Mouse (Mus musculus) macrophage (primary cell): ENCODE data around the gene Nudt1. TPM values are rescaled to one million over a fixed set of nuclear protein-coding genes. Genes with fewer than 3 reads are reported as not detected.

Source experiments
- H3K27ac ChIP-seq: fragments of 350-480 bp; formaldehyde crosslinking; 2 replicates; pipeline ENCODE4 v1.9.0; 2021
- H3K36me3 ChIP-seq: fragments of 350-480 bp; formaldehyde crosslinking; 2 replicates; pipeline ENCODE4 v1.9.0; 2021; ENCODE audit errors: inconsistent target
- H3K4me3 ChIP-seq: fragments of 350-480 bp; formaldehyde crosslinking; 2 replicates; pipeline ENCODE4 v1.9.0; 2021; ENCODE audit errors: inconsistent target
- H3K79me2 ChIP-seq: fragments of 350-480 bp; formaldehyde crosslinking; 2 replicates; pipeline ENCODE4 v1.9.0; 2021; ENCODE audit errors: inconsistent target
- WGBS: methylation state at CpG from one replicate; pipeline ENCODE4 v1.1.7; 2026; ENCODE audit warnings: inconsistent platforms; ENCODE audit not compliant: missing documents; 5-methylcytosine and 5-hydroxymethylcytosine counted together
- polyA plus RNA-seq: library from polyadenylated mRNA; stranded (reverse); fragments of 250-400 nt; gene quantifications from 3 replicates; pipeline ENCODE4 v1.2.4, GENCODE M21; 2018; ENCODE audit warnings: inconsistent platforms
- total RNA-seq, 78 experiments: library from RNA; depleted of rRNA; stranded (reverse); fragments of 250-400 nt; gene quantifications; 1 replicate in 9 of 78; 2 replicates in 24 of 78; 3 replicates in 43 of 78; 4 replicates in 2 of 78; pipeline ENCODE4 v1.2.4; 2018; ENCODE audit warnings: inconsistent platforms in 56 of 78

Nudt1 gene
- 10 to 100 TPM in 2 of 26 experiments, 1 to 10 TPM in 18, not detected in 6; 1.1 to 16.3 (median 5.5) TPM for total RNA-seq (2018; cell fraction: chromatin; rRNA removed)
- total RNA-seq (2018; cell fraction: cytosol; rRNA removed), result 10 to 100 TPM in 9 of 26 experiments, 1 to 10 TPM in 17; 3.7 to 18.7 (median 7.4) TPM
- total RNA-seq (2018; cell fraction: nucleus; rRNA removed), result 10 to 100 TPM in 2 of 26 experiments, 1 to 10 TPM in 23, under 1 TPM in 1; 0.69 to 15.1 (median 4.1) TPM
- 4.4 to 8.5 TPM (median 5.7 TPM) in 3 replicates for polyA plus RNA-seq

- H3K79me2 ChIP-seq, result peaks cover 70% of the 10 kb centered on the region
- H3K4me3 ChIP-seq, result peak within 1 kb of the TSS; percentile 87
- WGBS, result under 1% methylated on average over 51 of the region's 60 CpGs
- H3K27ac ChIP-seq, result peak within 1 kb of the TSS; percentile 80
- H3K36me3 ChIP-seq, result no peaks in the 10 kb centered on the region
These were observed at the start of gene Nudt1, which contains the start of gene Mad1l1 for GRCm38 (mm10) chr5:140321042-140321755. Nudt1 (plus strand) TSS chr5:140321656. Mad1l1 (minus strand) TSS chr5:140321552.

GRCm38 (mm10) chr5:140276779-140277178, 44.7 kb upstream of the Nudt1 start:
- Histone ChIP-seq H3K27ac (no peak overlapping the region), H3K36me3 (no peaks in the 10 kb centered on the region), H3K4me3 (no peak overlapping the region), H3K79me2 (no peaks in the 10 kb centered on the region)
- WGBS, result 94% methylated on average over 6 of the region's 6 CpGs

- 97% methylated on average over 9 of the region's 9 CpGs for WGBS
- no peaks in the 10 kb centered on the region for H3K79me2 ChIP-seq
- no peak overlapping the region for H3K27ac ChIP-seq
- no peaks in the 10 kb centered on the region for H3K36me3 ChIP-seq
- H3K4me3 ChIP-seq, result no peak overlapping the region
These were observed 41.3 kb upstream of the Nudt1 start for GRCm38 (mm10) chr5:140280205-140280604.

GRCm38 (mm10) chr5:140282376-140282775, 39.1 kb upstream of the Nudt1 start:
- H3K36me3 ChIP-seq, result no peaks in the 10 kb centered on the region

GRCm38 (mm10) chr5:140282900-140283299, 38.6 kb upstream of the Nudt1 start:
- no peaks in the 10 kb centered on the region for H3K36me3 ChIP-seq
- no peak overlapping the region for H3K27ac ChIP-seq
- no peaks in the 10 kb centered on the region for H3K79me2 ChIP-seq
- WGBS, result 100% methylated on average over 3 of the region's 3 CpGs
- H3K4me3 ChIP-seq, result no peak overlapping the region

More at GRCm38 (mm10) chr5:140282376-140282775, 39.1 kb upstream of the Nudt1 start:
- no peak overlapping the region for H3K27ac ChIP-seq
- WGBS, result 91% methylated on average over 8 of the region's 8 CpGs
- no peak overlapping the region for H3K4me3 ChIP-seq
- H3K79me2 ChIP-seq, result no peaks in the 10 kb centered on the region

GRCm38 (mm10) chr5:140284011-140284410, 37.4 kb upstream of the Nudt1 start:
- WGBS, result 100% methylated on average over 2 of the region's 2 CpGs
- Histone ChIP-seq H3K27ac (no peak overlapping the region), H3K4me3 (no peak overlapping the region), H3K79me2 (no peaks in the 10 kb centered on the region), H3K36me3 (no peaks in the 10 kb centered on the region)

DNA sequence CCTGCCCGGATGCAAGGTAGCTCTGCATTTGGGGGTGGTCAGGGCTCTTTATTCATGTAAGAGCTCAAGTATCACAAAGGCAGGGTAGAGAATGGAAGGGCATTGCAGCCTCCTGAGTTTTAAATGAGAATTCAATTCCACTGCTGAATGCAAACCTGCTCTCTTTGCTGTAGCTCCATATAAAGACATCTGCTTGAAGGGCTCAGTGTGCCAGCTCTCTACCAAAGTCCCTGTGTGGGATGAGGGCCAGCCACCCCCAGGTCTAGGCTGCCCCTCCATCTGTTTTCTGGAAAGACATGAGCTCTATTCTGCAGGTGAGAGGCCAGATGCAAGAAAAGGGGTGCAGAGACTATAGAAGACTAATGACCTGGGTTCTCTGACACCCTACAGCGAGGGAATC, 36.7 kb upstream of the Nudt1 start:
- peaks cover 6% of the 10 kb centered on the region; the same call in 1 of the 2 replicates for H3K36me3 ChIP-seq
- no peak overlapping the region for H3K4me3 ChIP-seq
- 97% methylated on average over 2 of the region's 2 CpGs for WGBS
- H3K27ac ChIP-seq, result no peak overlapping the region
- H3K79me2 ChIP-seq, result no peaks in the 10 kb centered on the region

GRCm38 (mm10) chr5:140288287-140288686, 33.2 kb upstream of the Nudt1 start:
- H3K36me3 ChIP-seq, result peaks cover 7% of the 10 kb centered on the region; the same call in 1 of the 2 replicates

DNA sequence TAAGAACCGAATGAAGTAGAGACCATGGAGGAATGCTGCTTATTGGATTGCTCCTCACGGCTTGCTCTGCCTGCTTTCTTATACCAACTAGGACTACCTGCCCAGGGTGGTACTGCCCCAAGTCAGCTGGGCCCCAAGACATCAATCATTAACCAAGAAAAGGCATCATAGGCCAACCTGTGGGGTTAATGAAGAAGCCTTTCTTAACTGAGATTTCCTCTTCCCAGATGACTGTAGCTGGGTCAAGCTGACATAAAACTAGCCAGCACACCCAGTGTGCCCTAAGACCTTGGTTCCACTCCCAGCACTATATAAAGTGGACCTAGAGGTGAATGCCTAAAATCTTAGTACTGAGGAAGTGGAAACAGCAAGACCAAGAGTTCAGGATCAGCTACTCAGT, 32.3 kb upstream of the Nudt1 start:
- peaks cover 10% of the 10 kb centered on the region; the same call in 1 of the 2 replicates for H3K36me3 ChIP-seq
- no peak overlapping the region for H3K27ac ChIP-seq
- no peaks in the 10 kb centered on the region for H3K79me2 ChIP-seq
- WGBS, result 100% methylated on average over 2 of the region's 2 CpGs
- H3K4me3 ChIP-seq, result no peak overlapping the region

More at GRCm38 (mm10) chr5:140288287-140288686, 33.2 kb upstream of the Nudt1 start:
- H3K4me3 ChIP-seq, result no peak overlapping the region
- H3K27ac ChIP-seq, result no peak overlapping the region
- WGBS, result 97% methylated on average over 3 of the region's 3 CpGs
- no peaks in the 10 kb centered on the region for H3K79me2 ChIP-seq

- Histone ChIP-seq H3K27ac (no peak overlapping the region), H3K36me3 (peaks cover 27% of the 10 kb centered on the region; the same call in 1 of the 2 replicates), H3K79me2 (no peaks in the 10 kb centered on the region), H3K4me3 (no peak overlapping the region)
- 92% methylated on average over 1 of the region's 1 CpGs for WGBS
These were observed 29.3 kb upstream of the Nudt1 start for GRCm38 (mm10) chr5:140292152-140292551.

- no peak overlapping the region for H3K4me3 ChIP-seq
- no peaks in the 10 kb centered on the region for H3K79me2 ChIP-seq
- H3K27ac ChIP-seq, result no peak overlapping the region
- WGBS, result 100% methylated on average over 3 of the region's 4 CpGs
- H3K36me3 ChIP-seq, result peaks cover 46% of the 10 kb centered on the region; the same call in 1 of the 2 replicates
These were observed 23.2 kb upstream of the Nudt1 start for GRCm38 (mm10) chr5:140298291-140298690.

DNA sequence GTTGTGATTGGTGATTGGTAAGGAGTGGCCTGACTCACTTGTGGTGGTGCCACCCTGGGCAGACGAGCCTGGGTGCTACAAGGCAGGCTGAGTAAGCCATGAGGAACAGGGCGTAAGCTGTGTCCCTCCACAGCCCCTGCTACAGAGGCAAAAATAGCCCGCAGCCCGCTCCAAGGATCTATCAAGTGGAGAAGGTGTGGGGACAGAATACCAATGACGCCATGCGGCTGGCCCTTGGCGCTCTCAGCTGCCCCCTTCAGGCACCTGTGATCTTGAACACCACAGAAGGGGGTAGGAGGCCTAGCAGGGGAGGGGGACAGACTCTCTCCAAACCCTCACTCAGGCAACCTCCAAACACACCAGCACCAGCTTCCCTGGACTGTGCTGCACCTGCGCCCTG, 15.4 kb upstream of the Nudt1 start:
- H3K79me2 ChIP-seq, result no peaks in the 10 kb centered on the region
- no peak overlapping the region for H3K4me3 ChIP-seq
- peaks cover 51% of the 10 kb centered on the region; the same call in 1 of the 2 replicates for H3K36me3 ChIP-seq
- 97% methylated on average over 8 of the region's 8 CpGs for whole genome bisulfite sequencing
- no peak overlapping the region for H3K27ac ChIP-seq

DNA sequence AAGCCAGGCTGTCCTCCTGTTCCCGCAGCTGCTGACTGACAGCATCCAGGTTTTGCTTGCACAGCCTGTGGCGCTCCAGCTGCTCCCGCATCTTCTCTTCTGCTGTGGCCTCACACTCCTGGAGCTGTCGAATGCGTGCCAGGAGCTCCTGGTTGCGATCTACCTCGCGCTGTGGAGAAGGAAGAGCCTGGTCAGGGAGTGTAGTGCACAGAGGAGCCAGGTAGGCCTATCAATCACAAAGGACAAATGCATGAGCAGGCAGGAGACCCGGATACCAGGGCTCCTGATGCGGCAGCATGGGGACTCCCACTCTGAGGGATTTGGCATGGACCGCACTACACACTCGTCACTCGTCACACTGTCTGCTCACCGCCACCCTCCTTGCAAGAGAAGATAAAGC, 13.9 kb upstream of the Nudt1 start:
- Histone ChIP-seq H3K4me3 (no peak overlapping the region), H3K79me2 (no peaks in the 10 kb centered on the region), H3K36me3 (peaks cover 49% of the 10 kb centered on the region; the same call in 1 of the 2 replicates), H3K27ac (no peak overlapping the region)
- WGBS, result 99% methylated on average over 14 of the region's 14 CpGs

GRCm38 (mm10) chr5:140316716-140317115, 4.7 kb upstream of the Nudt1 start:
- peaks cover 16% of the 10 kb centered on the region; the same call in 1 of the 2 replicates for H3K36me3 ChIP-seq
- no peak overlapping the region for H3K27ac ChIP-seq
- peaks cover 48% of the 10 kb centered on the region for H3K79me2 ChIP-seq
- 98% methylated on average over 3 of the region's 3 CpGs for WGBS
- no peak overlapping the region for H3K4me3 ChIP-seq
